Mouse (Mus musculus): ENCODE measurements at regions not wholly inside any gene's neighbourhood (a gene's known extent, or its start where the extent isn't known, plus 50 kb on each side); places are given as distances from the start of the nearest gene placed in this dataset.

DNA sequence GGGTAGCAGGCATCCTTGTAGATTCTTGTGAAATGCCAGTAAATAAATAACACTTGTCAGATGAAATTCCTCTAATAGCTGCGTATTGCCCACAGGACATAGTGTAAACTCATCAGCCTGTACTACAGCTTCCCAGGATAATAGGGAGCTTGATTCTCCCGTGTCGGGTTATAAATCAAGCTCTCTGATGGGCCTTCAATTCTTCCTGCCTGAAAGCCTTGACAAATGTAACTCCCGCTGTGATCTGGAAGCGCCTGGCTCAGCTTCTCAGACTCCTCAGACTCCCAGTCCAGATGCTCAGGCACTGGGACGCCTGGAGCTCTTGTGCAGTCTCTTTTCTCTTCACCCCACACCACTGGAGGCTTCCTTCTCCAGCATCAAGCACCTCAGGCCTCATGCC, 151.3 kb downstream of the Fam76b start:
- DNase-seq (ENCODE audit: low read depth), result no peak

GRCm38 (mm10) chr9:13987486-13987885, 160.0 kb downstream of the Fam76b start:
- DNase-seq (ENCODE audit: low read depth), result no peak

DNA sequence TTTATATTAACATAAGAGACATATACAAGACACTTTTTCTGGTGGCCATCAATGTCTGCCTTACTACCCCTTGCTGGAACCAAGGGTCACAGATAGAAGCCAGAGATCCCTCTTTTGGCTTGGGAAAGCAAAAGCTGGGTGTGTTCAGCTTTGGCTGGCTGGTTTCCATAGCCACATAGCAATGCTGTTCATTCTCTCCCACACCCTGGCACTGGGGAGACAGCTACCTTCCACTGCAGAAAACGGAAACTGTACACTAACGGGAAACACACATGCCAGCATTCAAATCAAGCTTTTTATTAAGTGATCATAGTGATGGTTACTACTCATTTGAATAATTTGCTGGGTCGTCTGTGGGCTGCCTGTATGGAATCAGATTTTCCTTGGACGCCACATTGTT, 161.4 kb downstream of the Fam76b start:
- no peak for DNase-seq (ENCODE audit: low read depth)

DNA sequence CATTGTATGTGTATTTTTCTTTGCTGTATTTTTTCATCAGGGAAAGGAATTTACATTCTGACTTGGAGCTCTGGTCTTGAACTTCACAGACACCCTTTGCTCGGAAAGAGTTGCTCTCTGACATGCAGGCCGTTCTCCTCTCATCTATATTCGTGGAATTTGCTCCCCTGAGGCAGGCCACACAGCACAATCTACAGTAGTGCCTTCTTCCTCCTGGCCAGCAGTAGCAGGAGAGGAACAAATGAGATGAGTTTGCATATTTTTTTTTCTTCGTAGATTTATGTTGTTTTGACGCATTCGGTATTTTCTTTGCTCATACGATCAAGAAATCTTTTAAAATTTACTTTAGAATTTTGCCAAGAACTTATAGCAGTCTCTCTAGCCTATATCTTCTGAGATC, 163.4 kb downstream of the Fam76b start:
- DNase-seq (ENCODE audit: low read depth), result no peak

GRCm38 (mm10) chr9:13992728-13993127, 165.2 kb downstream of the Fam76b start:
- DNase-seq (ENCODE audit: low read depth), result no peak

GRCm38 (mm10) chr9:13999358-13999757, 171.8 kb downstream of the Fam76b start:
- DNase-seq (ENCODE audit: low read depth), result no peak

DNA sequence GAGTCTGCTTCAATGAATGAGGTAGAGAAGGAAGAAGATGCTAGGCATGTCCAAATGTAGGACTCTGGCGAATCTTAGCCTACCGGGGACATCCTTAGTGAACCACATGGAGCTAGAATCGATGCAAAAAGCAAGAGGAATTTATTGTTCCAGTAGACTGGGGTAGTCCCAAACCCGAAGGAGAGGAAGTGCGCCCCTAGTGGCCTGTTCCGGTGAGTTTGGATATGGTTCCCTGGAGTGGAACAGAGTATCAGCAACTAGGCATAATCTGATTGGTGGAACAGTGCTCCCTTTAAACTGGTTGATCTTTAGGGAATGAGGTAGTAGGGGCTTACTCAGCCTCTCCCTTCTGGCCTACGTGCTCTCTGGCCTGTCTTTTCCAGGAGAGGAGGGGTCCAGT, 174.0 kb downstream of the Fam76b start:
- no peak for DNase-seq (ENCODE audit: low read depth)

DNA sequence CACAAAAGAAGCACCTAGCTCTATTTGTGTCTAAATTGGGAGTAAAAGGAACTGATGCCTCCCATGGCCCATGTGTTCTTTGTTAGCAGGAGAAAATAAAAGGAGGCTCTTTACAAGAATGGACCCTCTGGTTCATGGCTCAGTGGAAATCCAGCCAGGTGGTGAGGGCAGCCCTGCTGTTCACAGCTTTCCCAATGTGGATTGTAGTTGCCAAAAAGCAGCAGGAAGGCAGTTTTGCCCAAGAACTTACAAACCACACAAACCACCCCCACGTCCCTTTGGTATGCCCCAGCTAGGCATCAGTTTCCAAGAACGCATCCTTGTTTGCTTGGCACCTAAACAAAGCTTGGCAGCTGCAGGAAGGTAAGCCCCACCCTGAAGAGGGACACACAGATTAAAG, 174.7 kb downstream of the Fam76b start:
- DNase-seq (ENCODE audit: low read depth), result no peak

- no peak for DNase-seq (ENCODE audit: low read depth)
Observed at GRCm38 (mm10) chr9:14003163-14003562, 175.6 kb downstream of the Fam76b start.

DNA sequence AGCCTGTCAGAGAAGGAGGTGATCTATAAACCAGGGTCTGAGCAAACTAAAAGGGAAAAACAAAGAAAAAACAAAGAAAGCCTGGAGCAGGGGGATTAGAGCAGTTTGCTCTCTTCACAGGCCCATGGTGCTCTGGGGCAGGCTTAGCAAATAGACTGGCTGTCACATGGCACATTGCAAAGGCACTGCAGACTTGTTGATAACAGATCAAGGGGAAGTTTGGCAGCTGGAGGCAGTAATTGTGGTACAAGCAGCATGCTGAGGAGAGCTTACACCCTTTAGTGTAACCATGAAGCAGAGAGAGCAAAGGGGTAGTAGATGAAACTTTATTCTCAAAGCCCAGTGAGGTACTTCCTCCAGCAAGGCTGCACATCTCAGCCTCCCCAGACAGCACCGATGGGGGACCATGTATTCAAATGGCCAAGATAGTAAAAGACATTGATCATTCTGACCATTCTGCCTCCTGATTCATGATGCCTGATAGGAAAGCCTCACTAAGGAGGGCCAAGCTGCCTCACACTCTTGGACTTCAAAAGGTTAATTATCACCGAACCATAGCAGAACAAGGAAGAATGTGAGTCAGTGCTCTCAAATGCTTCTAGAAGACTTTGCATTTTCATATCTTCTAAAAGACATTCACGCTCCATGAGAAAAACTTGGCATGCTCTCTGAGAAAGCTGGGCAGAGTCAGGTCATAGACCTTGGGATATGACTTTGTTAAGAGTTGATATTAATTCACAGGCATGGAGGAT, 178.9 kb downstream of the Fam76b start:
- no peak for DNase-seq (ENCODE audit: low read depth)

- DNase-seq (ENCODE audit: low read depth), result no peak
Observed at GRCm38 (mm10) chr9:14009451-14009850, 181.9 kb downstream of the Fam76b start.

DNA sequence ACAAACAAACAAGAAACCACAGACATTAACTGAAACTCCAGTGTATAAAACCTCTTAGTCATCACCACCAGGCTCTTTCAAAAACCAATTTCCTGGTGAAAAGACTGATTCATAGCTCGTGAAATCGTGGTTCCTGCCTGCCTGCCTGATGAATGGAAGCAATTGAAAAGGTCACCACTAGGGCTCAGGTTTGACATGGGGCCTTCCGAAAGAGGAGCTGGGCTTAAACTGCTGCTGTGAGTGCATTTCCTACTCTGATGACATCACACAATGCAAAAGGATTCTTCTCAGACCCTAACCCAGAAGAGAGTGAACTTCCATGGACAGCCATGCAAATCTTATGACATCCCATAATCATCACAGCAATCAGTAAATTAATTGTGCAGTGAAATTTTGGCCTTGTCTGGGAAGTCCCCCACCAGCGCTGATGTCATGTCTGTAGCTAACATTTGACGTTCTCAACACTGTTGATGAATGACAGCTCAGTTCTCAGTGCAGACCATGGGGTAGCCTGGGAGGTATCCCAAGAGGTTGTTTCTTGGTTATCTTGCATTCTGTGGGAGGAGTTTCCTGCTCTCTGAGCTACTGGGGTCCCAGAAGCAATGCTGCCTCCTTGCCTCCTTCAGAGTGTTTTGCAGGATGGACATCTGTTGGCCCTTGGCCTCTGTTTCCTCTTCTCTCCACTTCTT, 182.9 kb downstream of the Fam76b start:
- DNase-seq (ENCODE audit: low read depth), result no peak

- no peak for DNase-seq (ENCODE audit: low read depth)
Observed at GRCm38 (mm10) chr9:14024216-14024615, 196.7 kb downstream of the Fam76b start.

- DNase-seq (ENCODE audit: low read depth), result no peak
Observed at GRCm38 (mm10) chr9:14024701-14025100, 197.2 kb downstream of the Fam76b start.

GRCm38 (mm10) chr9:14028056-14028455, 200.5 kb downstream of the Fam76b start:
- no peak for DNase-seq (ENCODE audit: low read depth)

DNA sequence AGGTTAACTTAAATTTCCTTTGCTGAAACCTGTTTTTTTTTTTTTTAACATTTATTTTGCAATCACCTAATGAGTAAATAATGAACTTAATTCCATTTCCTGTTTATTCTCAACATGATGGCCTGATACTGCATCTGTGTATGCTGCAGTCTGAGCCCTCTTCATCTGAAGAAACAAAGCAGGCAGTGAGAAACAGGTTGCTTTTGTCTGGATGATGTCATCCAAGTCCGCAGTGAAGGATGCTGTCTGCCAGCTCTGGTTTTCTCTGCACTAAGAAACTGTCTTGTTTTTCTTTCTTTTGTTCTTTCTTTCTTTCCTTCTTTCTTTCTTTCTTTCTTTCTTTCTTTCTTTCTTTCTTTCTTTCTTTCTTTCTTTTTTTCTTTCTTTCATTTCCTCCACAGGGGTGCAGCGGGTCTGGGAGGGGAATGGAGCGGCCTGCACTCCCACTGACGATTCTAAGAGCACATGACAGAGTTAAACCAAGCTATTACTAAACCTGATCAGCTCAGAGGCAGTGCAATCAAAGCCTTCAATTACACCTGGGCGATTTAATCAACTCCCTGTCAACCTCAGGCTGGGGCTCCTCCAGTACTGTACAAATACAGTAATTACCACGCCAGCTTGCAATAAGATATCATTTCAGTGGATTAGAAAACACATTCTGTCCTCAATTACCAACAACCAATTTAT, 204.0 kb downstream of the Fam76b start:
- no peak for DNase-seq (ENCODE audit: low read depth)

DNA sequence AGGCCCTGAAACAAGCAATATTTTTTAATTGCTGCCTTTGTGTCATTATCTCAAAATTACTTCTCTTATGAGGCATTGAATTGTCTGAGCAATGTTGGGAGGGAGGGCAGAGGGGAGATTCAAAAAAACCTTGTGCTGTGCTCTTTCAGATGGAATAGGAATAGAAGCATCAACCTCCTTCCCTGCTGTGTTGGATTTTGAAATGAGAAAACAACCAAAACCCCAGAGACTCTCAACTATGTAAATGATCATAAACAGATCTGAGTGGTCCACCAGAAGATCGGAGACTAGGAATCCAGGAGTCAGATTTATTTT, 204.5 kb downstream of the Fam76b start:
- DNase-seq (ENCODE audit: low read depth), result no peak

- DNase-seq (ENCODE audit: low read depth), result no peak
Observed at GRCm38 (mm10) chr9:14035526-14035925, 208.0 kb downstream of the Fam76b start.

- DNase-seq (ENCODE audit: low read depth), result no peak
Observed at GRCm38 (mm10) chr9:14041900-14042435, 214.5 kb downstream of the Fam76b start.

DNA sequence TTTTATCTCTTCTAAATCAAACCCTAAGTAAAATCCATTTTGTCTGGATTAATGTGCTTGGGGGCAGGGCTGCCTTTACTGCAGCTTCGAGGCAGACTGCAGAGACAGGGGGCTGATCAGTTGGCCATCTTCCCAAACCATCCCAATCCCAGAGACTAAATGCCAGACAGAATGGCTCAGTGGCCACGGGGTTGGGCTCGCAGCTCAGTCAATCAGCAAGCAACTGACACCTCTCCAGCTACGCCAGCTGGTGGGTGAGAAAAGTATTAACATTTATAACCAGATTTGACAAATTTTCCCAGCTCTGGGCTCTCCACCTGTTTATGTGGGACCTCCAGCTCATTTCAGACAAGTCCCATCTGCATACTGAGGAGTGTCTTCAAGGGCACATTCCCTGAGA, 220.7 kb downstream of the Fam76b start:
- no peak for DNase-seq (ENCODE audit: low read depth)

DNA sequence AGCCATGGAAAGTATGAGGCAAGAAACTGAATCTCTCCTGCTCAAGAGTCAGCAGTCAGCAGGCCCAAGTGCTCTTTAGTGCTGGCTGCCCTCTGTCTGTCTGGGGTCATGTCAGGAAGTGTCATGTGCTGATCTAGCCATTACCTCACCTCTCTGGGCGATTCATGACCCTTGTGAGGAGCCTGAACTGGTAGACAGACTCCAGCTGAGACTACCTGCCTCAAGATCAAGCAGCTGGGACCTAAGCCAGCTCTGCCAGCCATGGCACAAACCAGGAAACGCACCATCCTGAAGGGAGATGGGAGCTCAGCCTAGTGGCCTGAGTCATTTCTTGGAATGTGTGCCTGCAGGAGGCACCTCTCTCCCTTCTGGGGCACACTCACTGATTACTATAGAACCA, 221.2 kb upstream of the Sesn3 start:
- no peak for DNase-seq (ENCODE audit: low read depth)

DNA sequence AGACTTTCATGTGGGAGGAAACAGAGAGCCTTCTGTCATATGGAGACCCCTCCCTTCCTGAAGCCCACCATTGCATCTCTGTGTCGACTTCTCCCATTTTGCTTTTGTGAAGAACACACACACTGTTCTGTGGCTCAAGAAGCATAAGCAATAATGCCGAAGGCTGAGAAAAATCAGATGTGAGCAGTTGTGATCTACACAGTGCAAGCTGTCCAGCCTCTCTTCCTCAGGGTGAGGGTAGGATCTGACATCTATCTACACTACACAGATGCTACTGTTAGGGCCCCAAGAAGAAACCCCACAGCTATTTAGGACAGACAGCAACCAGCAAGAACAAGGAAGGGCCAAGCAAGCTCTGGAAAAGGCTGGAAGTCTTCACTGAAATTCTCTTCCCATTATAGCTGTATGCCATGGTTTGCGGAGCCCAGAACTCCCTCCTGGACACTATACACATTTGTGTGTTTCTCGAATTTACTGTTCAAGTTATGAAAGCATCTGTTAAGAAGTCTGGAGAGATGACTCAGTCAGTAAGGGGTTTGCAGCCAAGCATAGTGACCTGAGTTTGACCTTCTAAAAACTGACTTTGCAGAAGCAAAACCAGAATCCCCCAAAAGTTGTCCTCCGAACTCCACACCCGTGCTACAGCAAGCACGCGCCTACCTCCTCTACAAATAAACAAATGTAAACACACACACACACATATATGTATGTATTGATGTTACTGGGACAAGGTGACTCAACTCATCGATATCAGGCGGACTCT, 218.3 kb upstream of the Sesn3 start:
- no peak for DNase-seq (ENCODE audit: low read depth)
